Mouse (Mus musculus) lung, postnatal 4 days (tissue): ENCODE measurements around the gene Tgm2.

ENCODE experiments used
- DNase-seq, 2 experiments: peaks; one replicate each; pipeline ENCODE4 v3.0.0; 2021

Tgm2 gene

DNA sequence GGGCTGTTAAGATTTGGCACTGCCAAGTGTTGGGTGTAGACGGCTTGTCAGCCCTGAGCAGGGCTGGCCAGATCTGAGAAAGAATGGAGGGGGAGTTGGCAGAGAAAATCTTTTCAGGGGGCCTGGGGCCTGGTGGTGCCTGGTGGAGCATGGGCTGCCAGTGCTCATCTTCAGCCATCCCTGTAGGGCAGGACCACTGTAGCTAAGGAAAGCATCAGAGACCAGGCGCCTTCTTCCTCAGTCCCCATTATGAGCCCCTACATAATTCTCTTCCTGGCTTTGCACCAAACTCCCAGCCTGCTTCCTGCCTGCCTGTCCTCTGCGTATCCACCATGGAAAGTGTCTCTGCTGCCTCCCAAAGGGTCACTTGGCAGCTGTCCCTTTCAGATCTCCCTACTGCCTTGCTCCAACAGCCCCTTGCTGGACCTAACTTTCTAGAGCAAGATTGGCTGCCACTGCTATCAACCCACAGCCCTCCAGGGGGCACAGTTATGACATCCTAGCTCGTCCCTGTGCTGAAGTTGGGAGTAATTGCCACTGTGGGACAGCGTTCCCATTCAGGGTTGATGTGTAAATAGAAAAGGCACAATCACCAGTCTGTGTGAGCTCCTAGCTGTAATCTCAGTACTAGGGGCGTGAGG is 39.2 kb downstream of the Tgm2 start:
- DNase-seq, result peak; percentile 80 to 83

DNA sequence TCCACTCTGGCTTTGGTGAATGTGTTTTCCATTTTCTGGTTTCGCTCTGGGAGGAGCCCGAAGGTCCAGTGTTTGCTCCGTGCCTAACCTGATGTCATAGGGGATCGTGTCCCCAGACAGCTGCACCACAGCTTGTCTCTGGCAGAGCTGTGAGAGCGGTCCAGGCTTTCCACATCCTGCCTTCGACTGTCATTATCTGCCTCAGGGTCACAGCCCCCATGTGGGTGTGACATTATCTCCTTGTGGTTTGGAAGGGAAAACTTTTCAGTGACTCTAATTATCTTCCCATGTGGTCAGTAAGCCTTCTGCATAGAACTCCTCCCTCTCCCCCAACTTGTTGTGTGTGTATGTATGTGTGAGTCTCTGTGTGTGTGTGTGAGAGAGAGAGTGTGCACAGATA is 40.6 kb downstream of the Tgm2 start:
- peak in 1 of 2 experiments; percentile 55 for DNase-seq

DNA sequence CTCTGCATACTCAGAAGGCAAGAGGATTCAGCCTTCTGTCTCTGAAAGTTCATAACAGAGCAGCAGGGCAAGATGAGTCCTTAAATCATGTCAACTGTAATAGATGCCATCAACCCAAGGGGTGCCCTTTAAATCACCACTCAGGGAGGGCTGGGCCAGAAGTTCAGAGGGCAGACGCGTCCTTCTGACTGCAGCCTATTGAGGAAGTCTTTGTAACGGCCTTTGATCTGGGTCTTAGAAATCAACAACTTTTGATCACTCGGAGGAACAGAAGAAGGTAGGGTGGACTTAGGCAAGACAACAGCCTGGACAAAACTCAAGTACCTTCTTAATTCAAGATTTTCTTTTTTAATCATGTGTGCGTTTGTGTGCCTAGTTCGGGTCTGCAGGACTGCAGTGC is 41.3 kb downstream of the Tgm2 start:
- no peak for DNase-seq

DNA sequence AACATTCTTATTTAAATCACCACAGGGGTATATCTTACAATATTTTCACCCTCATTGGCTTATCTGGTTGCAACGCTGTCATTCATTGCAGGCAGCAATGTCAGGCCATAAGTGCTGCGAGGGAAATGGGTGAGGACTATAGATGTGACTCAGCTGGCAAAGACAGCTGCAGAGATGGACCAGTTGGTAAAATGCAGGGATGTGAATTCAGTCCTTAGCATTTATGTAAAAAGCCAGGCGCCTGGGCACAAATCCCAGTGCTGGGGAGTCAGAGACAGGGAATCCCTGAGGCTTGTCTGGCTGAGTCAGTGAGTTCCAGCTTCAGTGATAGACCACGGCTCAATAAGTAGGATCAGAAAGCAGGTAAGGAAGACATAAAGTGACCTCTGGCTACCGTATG is 44.5 kb downstream of the Tgm2 start:
- DNase-seq, result no peak

DNA sequence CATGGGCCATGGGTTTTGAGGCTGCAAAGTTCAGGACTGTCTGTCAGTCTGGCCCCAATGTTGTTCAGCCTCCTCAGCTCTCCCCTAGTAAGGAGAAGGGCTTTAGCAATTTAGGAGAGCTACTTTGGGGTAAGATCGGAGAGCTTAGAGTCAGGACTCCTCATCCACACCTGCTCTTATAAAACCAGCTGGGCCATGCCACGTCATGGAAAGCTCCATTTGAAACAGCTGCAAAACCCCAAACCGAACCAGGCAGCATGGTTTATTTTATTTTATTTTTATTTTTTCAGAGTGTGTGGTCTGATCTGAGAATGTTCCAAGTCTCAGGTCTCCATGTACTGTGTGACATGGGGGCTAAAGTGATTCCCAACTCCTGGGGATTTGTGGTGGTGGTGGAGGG is 46.7 kb downstream of the Tgm2 start:
- no peak for DNase-seq

DNA sequence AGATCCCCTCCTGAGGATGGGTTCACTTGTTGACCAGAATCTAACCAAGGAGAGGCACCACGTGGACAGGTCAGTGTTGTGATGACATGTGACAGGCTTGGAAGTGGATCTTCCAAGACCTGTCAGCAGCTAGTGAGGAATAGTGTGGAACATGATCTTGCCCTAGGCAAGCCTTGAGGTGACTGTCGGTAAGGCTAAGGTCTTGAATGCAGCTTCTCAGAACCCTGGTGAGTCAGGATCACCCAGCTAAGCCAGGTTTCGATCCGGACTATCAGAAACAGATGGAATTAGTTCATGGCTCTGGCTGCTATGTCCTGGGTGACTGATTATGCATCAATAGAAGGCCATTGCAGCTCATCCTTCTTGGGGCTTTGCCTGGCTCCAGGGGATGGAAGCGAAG is 47.5 kb downstream of the Tgm2 start:
- no peak for DNase-seq

DNA sequence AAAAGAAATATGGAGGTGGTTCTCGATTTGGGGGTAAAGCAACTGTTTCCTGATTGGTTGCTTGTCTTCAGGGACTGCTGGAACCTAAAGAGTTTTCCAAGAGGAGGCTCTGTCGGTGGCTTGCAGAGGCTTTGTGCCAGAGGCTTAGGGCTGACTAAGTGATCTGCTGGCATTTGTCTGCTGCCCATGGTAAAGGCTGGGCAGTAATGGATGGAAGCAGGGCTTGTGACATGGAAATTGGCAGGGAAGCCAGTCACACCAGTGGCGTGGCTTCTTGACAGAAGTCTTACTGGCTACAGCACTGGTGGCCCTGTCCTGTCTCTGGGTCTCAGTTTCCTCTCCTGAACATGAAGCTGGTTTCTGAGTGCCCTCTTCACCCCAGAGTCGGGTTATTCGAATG is 49.2 kb downstream of the Tgm2 start:
- no peak for DNase-seq

DNA sequence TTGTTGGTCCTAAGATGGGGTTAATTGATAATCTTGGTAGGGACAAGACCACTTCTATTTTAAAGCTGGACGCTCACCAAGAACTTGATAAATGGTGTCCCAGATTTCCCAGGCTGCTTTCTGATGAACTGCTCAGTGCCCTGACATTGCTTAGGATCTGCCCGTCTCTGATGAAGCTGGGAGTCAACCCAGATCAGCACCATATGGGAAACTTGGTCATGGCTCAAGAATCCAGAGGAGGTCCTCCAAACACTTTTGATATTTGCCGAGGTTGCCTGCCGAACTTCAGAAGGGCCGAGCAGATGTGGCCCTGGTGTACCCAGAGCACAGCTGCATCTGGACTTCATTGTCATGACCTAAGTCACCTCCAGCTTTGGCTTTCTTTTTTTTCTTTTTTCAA is 51.4 kb downstream of the Tgm2 start:
- DNase-seq, result peak in 1 of 2 experiments; percentile 76

DNA sequence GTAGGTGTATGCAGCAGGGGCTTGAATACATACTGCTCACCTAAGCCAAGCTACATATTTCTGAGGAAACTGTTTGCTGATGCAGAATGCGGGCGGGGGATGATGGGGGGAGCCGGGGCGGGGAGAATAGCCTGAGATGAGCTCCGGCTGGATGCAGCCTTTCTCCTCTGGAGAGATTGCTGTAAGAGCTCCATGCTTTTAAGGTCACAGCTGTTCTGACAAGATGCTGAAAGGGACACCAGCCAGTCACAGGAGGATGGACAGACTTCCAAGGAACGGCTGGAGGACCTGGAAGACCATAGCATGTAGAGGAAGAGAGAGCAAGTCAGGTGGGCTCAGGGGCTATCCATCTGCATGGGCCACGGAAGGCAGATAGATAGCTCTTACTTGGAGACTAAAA is 51.9 kb downstream of the Tgm2 start:
- peak in 1 of 2 experiments; percentile 65 for DNase-seq

DNA sequence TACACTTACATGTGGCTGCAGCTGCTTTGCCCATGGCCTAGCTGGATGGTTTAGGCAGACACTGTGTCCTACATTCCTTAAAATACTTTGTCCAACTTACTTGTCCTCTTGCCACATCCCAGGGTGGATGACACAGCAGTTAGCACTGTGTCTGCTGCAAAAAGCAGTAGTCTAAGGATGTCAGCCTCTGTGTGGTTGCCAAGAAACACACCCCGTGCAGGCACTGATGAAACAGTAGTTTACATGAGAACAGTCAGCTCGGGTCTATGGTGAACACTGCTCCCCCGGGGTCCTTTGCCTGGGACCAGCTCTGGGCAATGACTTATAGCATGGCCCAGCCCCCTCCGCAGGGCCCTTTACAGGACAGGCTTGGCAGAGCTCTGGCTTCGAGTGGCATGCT is 52.9 kb downstream of the Tgm2 start:
- peak in 1 of 2 experiments; percentile 71 for DNase-seq

DNA sequence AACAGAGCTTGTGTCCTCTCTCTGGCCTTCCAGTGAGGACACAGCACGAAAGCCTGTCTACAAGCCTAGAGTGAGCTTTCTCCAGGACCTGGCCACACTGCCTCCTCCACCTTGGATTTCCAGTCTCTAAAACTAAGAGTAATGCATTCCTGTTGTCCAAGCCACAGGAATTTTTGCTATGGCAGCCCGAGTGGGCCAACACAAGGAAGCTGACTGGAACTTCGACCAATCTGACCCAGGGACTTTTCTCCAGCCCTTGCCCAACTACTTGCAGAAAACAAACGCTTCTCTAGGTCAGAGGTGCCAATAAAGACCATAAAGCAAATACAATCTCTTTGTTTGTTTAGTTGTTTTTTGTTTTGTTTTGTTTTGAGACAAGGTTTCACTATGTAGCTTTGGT is 56.1 kb downstream of the Tgm2 start:
- no peak for DNase-seq

DNA sequence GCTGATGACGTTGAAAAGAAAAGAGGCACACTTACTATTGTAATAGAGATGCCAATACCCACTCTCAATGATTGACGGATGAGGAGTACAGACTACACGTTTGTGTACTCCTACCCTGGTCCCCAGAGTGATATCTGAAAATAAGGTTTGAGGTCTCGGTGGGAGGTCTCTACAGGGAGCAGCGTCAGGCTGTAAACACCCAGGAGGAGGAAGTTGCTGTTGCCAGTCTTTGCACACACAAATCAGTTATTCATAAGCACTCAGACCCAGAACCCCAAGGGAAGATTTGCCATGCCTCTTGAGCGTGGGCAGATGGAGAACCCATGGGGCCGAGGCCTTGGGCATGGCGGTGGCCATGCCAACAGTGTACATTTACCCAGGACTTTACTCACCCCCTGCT is 61.8 kb downstream of the Tgm2 start:
- DNase-seq, result no peak

DNA sequence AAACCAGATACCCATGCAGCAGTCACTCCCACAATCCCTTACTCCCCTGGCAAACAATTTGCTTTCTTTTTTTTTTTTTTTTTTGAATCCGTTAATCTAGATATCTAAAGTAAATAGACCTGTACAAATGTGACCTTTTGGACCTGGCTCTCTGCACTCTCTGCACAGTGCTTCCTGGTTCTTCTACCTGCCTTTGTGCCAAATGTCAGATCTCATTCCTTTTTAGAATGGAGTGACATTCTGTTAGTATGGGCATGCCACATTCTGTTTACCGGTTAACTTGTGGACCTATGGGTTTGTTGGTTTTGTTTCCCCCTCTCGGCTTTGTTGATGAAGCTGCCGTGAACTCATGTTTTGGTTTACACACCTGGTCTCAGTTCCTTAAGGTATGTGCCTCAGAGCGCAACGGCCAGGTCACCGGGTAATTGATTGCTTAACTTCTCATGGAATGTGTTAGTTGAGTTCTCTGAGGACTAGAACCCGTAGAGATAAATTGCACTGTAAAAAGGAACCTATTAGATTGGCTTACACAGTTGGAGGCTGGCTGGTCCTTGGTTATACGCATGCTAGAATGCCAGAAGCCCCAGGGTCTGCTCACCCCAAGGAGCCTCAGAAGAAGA is 65.5 kb downstream of the Tgm2 start:
- no peak for DNase-seq

DNA sequence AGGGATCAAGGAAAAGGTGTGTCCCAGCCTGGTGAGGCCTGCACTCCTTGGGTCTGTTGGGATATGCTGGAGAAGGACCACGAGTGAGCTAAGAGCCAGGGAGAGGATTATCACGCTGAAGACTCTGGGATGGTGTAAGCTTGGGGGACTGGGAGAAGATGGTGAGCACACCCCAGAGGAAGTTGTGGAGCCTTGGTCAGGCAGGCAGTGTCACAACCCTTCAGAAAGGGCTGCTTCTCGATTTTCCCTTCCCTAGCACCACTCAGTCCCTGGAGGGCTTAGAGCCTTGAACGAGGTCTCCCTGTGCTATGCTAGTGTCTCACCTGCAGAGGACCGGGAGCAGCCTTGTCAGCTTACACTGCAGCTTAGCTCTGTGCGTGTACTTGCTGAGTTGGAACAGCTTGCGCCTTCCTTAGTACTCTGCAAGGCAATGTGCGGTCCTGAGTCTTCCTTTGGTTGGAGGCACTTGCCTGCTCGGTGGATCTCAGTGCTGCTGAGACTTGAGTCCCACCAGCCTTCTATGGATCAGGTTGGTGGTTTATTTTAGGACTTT is 66.3 kb downstream of the Tgm2 start:
- no peak for DNase-seq

DNA sequence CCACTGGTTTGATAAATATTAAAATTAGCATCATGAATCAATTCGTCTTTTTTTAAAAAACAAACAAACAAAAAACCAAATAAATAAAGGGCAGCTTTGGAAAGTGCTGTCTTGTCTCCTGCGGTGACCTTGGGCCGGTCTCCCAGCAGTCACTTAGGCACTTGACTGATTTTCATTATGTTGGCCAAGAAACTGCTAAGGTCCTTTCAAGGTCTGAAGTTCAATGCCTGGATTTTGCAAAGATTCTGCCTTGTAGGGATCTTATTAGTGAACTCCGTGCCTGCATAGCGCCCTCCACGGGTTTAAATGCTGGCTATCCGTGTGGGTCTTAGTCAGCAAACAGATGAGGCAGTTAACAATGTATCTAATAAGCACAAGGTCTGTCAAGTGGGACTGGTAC is 67.3 kb downstream of the Tgm2 start:
- DNase-seq, result no peak

DNA sequence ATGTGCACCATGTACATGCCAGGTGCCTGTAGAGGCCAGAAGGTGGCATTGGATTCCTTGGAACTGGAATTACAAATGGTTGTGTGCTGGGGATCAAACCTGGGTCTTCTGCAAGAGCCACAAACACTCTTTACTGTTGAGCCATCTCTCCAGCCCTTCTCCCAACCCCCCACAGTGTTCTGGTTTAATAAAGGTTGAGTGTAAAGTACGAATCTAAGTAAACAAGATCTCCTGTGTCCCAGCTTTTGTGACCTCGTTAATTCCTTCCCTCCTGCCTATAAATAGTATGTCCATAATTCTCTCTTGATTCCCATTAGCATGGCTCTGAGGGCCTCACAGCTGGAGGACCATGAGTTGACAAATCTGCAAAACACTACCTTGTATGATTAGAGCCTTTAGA is 68.3 kb downstream of the Tgm2 start:
- DNase-seq, result no peak

DNA sequence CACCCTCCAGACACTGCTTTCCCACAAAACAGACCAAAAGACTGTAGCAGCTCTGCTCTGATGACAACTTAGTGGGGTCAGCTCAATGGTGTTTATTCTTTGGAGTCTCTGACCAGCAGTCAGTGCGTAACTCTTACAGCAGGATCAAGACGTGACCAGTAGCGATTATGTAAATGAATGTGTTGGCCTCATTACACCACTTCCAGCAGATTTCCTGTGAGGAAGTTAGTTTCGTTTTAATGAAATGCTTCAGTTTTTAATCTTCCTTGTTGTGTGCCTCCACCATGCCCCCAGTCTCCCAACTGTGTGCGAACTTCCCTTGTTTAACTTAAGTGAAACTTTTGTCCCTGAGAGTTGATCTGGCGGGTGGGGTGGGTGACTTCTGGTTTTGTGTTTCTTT is 69.5 kb downstream of the Tgm2 start:
- DNase-seq, result no peak

DNA sequence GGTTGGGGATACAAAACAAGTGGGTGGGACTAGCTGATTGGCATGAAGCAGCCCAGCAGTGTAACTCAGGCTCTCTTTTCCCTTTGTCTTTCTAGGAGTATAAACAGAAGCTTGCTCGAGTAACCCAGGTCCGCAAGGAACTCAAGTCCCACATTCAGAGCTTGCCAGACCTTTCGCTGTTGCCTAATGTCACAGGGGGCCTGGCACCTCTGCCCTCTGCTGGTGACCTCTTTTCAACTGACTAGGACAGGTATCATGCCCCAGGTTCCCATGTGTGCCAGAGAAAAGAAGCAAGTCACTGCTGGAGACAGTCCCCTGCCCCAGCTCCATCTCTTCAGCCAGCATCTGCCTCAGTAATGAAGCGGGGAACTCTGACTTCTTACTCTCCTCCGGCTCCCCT is 71.4 kb downstream of the Tgm2 start:
- DNase-seq, result no peak

DNA sequence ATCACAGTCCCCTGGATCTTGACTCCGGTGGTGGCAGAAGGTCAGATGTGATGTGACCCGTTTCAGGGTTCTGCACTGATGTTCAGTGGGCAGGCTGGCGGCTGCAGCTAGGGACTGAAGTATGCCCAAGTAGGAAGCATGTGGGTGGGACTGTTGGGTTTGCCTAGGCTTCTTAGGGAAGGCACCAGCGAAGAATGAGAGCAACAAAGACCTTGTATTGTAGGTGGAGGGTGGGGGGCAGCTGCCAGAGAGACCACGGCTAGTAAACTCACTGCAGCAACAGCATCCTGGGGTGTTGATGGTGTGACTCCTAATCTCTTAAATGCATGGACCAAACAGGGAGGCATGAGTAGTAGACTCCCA is 74.6 kb downstream of the Tgm2 start:
- DNase-seq, result no peak

DNA sequence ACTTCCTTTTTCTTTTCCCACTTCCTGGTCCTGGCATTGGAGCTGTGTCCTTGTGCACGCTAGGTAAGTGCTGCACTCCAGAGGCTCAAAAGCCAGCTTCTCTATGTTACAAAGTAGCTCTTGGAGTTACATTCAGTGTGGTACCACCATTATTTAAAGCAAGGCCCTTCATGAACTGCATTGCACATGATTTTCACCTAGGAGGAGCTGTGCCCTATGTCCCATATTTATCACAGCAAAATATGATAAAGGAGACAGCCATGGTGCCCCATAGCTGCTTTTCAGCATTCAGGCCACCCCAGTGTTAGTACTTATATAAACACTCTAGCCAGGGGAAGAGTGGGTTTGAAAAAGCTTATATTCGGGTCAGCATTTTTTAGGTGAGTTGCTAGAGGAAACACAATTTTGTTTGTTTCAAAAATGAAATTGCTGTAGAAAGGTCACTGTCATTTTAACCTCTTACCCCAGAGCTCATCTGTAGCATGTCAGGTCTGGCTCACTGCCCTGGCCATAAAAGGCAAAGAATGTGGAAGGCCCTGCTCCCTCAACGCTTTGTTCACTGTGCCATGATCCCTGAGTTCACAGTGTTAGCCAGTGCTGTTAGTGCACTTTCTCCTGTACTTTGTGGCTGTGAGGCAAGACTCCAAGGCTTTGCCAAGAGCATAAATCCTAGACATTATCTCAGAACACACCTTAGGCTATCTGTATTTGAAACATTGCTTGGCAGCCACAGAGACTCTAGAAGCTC is 75.2 kb downstream of the Tgm2 start:
- DNase-seq, result peak in 1 of 2 experiments; percentile 35

DNA sequence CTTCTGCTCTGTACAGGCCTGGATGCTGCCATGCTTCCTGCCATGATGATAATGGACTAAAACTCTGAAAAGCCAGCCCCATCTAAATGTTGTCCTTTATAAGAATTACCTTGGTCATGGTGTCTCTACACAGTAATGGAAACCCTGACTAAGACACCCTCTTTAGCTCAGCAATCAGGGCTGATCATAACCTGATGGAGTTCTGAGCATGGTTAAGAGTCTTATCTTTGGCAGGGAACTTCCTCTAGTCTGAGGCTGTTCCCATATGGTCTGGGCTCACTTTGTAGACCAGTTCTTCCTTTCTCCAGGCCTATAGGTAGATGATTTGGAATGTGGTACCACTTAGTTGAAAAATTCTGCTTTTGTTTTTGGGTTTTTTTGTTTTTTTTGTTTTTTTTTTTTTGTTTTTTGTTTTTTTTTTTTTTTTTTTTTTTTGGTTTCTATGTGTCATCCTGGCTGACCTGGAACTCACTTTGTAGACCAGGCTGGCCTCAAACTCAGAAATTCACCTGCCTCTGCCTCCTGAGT is 77.7 kb downstream of the Tgm2 start:
- DNase-seq, result no peak

DNA sequence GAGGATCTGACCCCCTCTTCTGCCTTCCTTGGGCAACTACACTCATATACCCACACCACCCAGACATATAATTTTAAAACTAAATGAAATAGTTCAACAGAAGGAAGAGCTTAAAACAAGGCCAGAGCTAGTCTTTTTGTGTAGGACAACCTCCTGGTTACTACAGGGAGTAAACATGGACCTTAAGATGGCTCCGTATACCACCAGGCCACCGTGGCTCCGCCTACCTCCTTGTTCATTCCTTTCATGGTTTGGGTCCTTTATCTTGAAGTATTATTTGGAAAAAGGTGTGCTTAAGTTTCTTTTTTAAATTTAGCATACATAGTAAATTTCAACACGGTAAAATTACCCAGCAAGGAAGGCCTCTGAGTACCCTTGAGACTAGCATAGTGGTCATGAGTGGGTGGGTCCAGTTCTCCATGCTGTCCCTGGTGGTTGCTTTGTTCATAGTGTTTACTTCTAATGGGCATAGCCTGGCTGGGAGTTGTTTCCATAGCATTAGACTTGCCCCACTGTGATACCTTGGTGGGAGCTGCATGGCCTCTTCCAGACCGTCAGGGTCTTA is 78.9 kb downstream of the Tgm2 start:
- DNase-seq, result peak in 1 of 2 experiments; percentile 49

DNA sequence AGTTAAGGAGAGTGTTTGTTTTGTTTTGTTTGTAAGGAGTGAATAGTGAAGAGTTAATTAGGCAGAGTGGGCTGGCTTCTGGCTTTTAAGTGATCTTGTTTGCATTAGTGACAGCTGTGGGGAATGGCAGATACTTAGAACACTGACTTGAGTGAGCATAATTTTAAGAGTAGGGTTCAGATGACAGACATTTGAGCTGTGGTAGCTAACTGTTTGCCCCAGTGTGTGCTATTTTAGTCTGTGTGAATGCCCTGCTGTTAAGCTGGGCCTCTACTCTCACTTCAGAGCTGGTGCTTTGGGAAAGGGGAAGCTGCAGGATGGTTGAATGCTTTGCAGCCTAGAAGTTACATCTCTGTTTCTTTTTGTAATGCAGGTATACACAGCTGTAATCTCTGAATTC is 79.8 kb downstream of the Tgm2 start:
- DNase-seq, result no peak
